Mouse (Mus musculus) lung, postnatal 0 days (tissue): ENCODE measurements around the gene Top2a.

Experiments
- CTCF ChIP-seq: IDR thresholded peaks from 2 replicates; pipeline ENCODE4 v1.5.1; 2016; ENCODE audit warnings: antibody characterized with exemption, mild to moderate bottlenecking
- EP300 ChIP-seq: IDR thresholded peaks from 2 replicates; pipeline ENCODE4 v1.6.1; 2016; ENCODE audit warnings: antibody characterized with exemption, mild to moderate bottlenecking, control low read depth

- TF ChIP-seq CTCF = no peak
- TF ChIP-seq EP300 = peak; percentile 63
These were observed 20.3 kb upstream of the Top2a start for GRCm38 (mm10) chr11:99044306-99044705.
